8 mouse cellular contexts compared by ENCODE assay signal in genomic region chr13:115230494-115230893, GRCm38 (mm10).
DNase-seq lines count a peak whose midpoint lies in the region; ATAC-seq lines count a peak whose summit lies in the region.

No protein-coding gene starts in this region.

- no peak overlapping the region for H3K4me2 ChIP-seq in embryonic facial prominence, embryonic 11.5 days (ENCODE audit: low read depth, low read length)
- no peak overlapping the region for H3K4me2 ChIP-seq in hindbrain, embryonic 13.5 days

- DNase-seq in gastrocnemius, adult 18-20 months (ENCODE audit: low spot score) = peak; percentile 43
- DNase-seq in gastrocnemius, postnatal 25 days = no peak
- DNase-seq in ZHBTc4 (ENCODE audit: low read depth, low spot score) = peak; percentile 75
- DNase-seq in embryonic facial prominence, embryonic 11.5 days (ENCODE audit: low spot score) = peak; percentile 89
- peak; percentile 7 to 44 for DNase-seq in layer of hippocampus, postnatal 25 days (ENCODE audit: extremely low spot score in 1 of 2, low spot score in 1 of 2)
- DNase-seq in right cerebral cortex, postnatal 4 days = peak; percentile 22

- no peak overlapping the region for H3K27ac ChIP-seq in embryonic facial prominence, embryonic 11.5 days (replicated peaks; ENCODE audit: low read depth, low read length)
- no peak overlapping the region for H3K27ac ChIP-seq in hindbrain, embryonic 13.5 days

- WGBS in embryonic facial prominence, embryonic 11.5 days = 30% methylated on average over 13 of the region's 13 CpGs
- 30% methylated on average over 13 of the region's 13 CpGs for WGBS in hindbrain, embryonic 13.5 days

- H3K4me3 ChIP-seq in embryonic facial prominence, embryonic 11.5 days (ENCODE audit: low read depth, low read length) = no peak overlapping the region
- no peak overlapping the region for H3K4me3 ChIP-seq in hindbrain, embryonic 13.5 days

- H3K27me3 ChIP-seq in embryonic facial prominence, embryonic 11.5 days (ENCODE audit: control insufficient read depth, insufficient read depth, low read length) = no peaks in the 10 kb centered on the region
- H3K27me3 ChIP-seq in hindbrain, embryonic 13.5 days = peaks cover 7% of the 10 kb centered on the region; the same call in 1 of the 2 replicates

- H3K4me1 ChIP-seq in embryonic facial prominence, embryonic 11.5 days (ENCODE audit: control insufficient read depth, insufficient read depth, low read length) = no peaks in the 10 kb centered on the region
- H3K4me1 ChIP-seq in hindbrain, embryonic 13.5 days (replicated peaks) = peaks cover 3% of the 10 kb centered on the region

- no peak overlapping the region for H3K9ac ChIP-seq in embryonic facial prominence, embryonic 11.5 days (replicated peaks; ENCODE audit: low read length)
- H3K9ac ChIP-seq in hindbrain, embryonic 13.5 days = no peak overlapping the region

- no peaks in the 10 kb centered on the region for H3K9me3 ChIP-seq in embryonic facial prominence, embryonic 11.5 days (replicated peaks; ENCODE audit: control insufficient read depth, low read length)
- no peaks in the 10 kb centered on the region for H3K9me3 ChIP-seq in hindbrain, embryonic 13.5 days

- ATAC-seq in embryonic facial prominence, embryonic 11.5 days (replicated peaks; ENCODE audit: insufficient number of reproducible peaks, low FRiP score, low TSS enrichment, low read depth) = 0 out of 2 replicates have a peak, but pooled peaks have one; percentile 59
- peak; percentile 59; the same call in 1 of the 2 replicates for ATAC-seq in hindbrain, embryonic 13.5 days (ENCODE audit: low FRiP score)
- peak; percentile 89 for ATAC-seq in megakaryocyte-erythroid progenitor cell, adult 5-6 weeks (replicated peaks; ENCODE audit: low FRiP score, low TSS enrichment, poor library complexity, severe bottlenecking)

- no peaks in the 10 kb centered on the region for H3K36me3 ChIP-seq in embryonic facial prominence, embryonic 11.5 days (replicated peaks; ENCODE audit: control insufficient read depth, insufficient read depth, low read depth, low read length)
- no peaks in the 10 kb centered on the region for H3K36me3 ChIP-seq in hindbrain, embryonic 13.5 days
